Mouse (Mus musculus): ENCODE measurements around the gene Evx2. TPM values are rescaled to one million over a fixed set of nuclear protein-coding genes. Genes with fewer than 3 reads are reported as not detected.
A peak's percentile ranks its signal among the peaks of the same experiment; 100 is the strongest.

Gene Evx2
- total RNA-seq, 1 experiment from 2014 or later: not detected

GRCm38 (mm10) chr2:74696442-74697335 lies 37.3 kb upstream of the Evx2 start:
- ATAC-seq (replicated peaks; ENCODE audit: insufficient number of reproducible peaks, low FRiP score, low TSS enrichment, poor library complexity, severe bottlenecking): no peak

GRCm38 (mm10) chr2:74695813-74696430 lies 36.6 kb upstream of the Evx2 start:
- ATAC-seq (replicated peaks; ENCODE audit: insufficient number of reproducible peaks, low FRiP score, low TSS enrichment, poor library complexity, severe bottlenecking): no peak

- no peak for ATAC-seq (replicated peaks; ENCODE audit: insufficient number of reproducible peaks, low FRiP score, low TSS enrichment, poor library complexity, severe bottlenecking)
These were observed 36.0 kb upstream of the Evx2 start for GRCm38 (mm10) chr2:74695383-74695782.

- ATAC-seq (replicated peaks; ENCODE audit: insufficient number of reproducible peaks, low FRiP score, low TSS enrichment, poor library complexity, severe bottlenecking): no peak
These were observed 34.7 kb upstream of the Evx2 start for GRCm38 (mm10) chr2:74694066-74694465.

- ATAC-seq (replicated peaks; ENCODE audit: insufficient number of reproducible peaks, low FRiP score, low TSS enrichment, poor library complexity, severe bottlenecking): no peak
These were observed 34.1 kb upstream of the Evx2 start for GRCm38 (mm10) chr2:74693432-74693827.

- peak; percentile 38; the same call in 1 of the 2 replicates for ATAC-seq (replicated peaks; ENCODE audit: insufficient number of reproducible peaks, low FRiP score, low TSS enrichment, poor library complexity, severe bottlenecking)
These were observed 33.6 kb upstream of the Evx2 start for GRCm38 (mm10) chr2:74692808-74693431.

- ATAC-seq (replicated peaks; ENCODE audit: insufficient number of reproducible peaks, low FRiP score, low TSS enrichment, poor library complexity, severe bottlenecking): no peak
These were observed 32.8 kb upstream of the Evx2 start for GRCm38 (mm10) chr2:74691995-74692807.

GRCm38 (mm10) chr2:74691022-74691951 lies 31.9 kb upstream of the Evx2 start, which contains the start of gene Hoxd10:
Hoxd10 (plus strand) TSS chr2:74691924.
- ATAC-seq (replicated peaks; ENCODE audit: insufficient number of reproducible peaks, low FRiP score, low TSS enrichment, poor library complexity, severe bottlenecking): no peak

- ATAC-seq (replicated peaks; ENCODE audit: insufficient number of reproducible peaks, low FRiP score, low TSS enrichment, poor library complexity, severe bottlenecking): no peak
These were observed 31.0 kb upstream of the Evx2 start for GRCm38 (mm10) chr2:74690338-74690716.

- ATAC-seq (replicated peaks; ENCODE audit: insufficient number of reproducible peaks, low FRiP score, low TSS enrichment, poor library complexity, severe bottlenecking): no peak
These were observed 30.4 kb upstream of the Evx2 start for GRCm38 (mm10) chr2:74689574-74690337.

GRCm38 (mm10) chr2:74688795-74689573 lies 29.6 kb upstream of the Evx2 start:
- ATAC-seq (replicated peaks; ENCODE audit: insufficient number of reproducible peaks, low FRiP score, low TSS enrichment, poor library complexity, severe bottlenecking): no peak

GRCm38 (mm10) chr2:74687698-74688555 lies 28.6 kb upstream of the Evx2 start:
- no peak for ATAC-seq (replicated peaks; ENCODE audit: insufficient number of reproducible peaks, low FRiP score, low TSS enrichment, poor library complexity, severe bottlenecking)

- ATAC-seq (replicated peaks; ENCODE audit: insufficient number of reproducible peaks, low FRiP score, low TSS enrichment, poor library complexity, severe bottlenecking): no peak
These were observed 27.8 kb upstream of the Evx2 start for GRCm38 (mm10) chr2:74686988-74687697.

GRCm38 (mm10) chr2:74686301-74686987 lies 27.1 kb upstream of the Evx2 start:
- ATAC-seq (replicated peaks; ENCODE audit: insufficient number of reproducible peaks, low FRiP score, low TSS enrichment, poor library complexity, severe bottlenecking): no peak
